Mouse (Mus musculus) limb, embryonic 14.5 days (tissue): Measurements from ENCODE around the gene Cyp17a1. TPM values are rescaled to one million over a fixed set of nuclear protein-coding genes. Genes with fewer than 3 reads are reported as not detected.

Experiments
- ATAC-seq: fragments of 200-750 bp; cut with Nextera tagmentation; 2 replicates; pipeline ENCODE4 v1.8.0; 2017; ENCODE audit warnings: low read depth, moderate number of reproducible peaks, moderate TSS enrichment; ENCODE audit not compliant: low FRiP score
- DNase-seq: peaks from one replicate; pipeline ENCODE4 v3.0.0-alpha.2; 2015; ENCODE audit warnings: low spot score
- H3K27ac ChIP-seq: fragments of 300-500 bp; sonication (generic); replicated peaks from 2 replicates; pipeline ENCODE4 v1.5.1; 2014; ENCODE audit warnings: low read depth, mild to moderate bottlenecking, low read length, moderate library complexity, mixed read lengths
- H3K27me3 ChIP-seq: fragments of 300-500 bp; sonication (generic); 2 replicates; pipeline ENCODE4 v1.6.1; 2014; ENCODE audit warnings: low read length, mixed read lengths; ENCODE audit not compliant: control insufficient read depth, insufficient read depth
- H3K36me3 ChIP-seq: fragments of 300-500 bp; sonication (generic); 2 replicates; pipeline ENCODE4 v1.6.1; 2014; ENCODE audit warnings: mild to moderate bottlenecking, low read length, moderate library complexity, mixed read lengths; ENCODE audit not compliant: control insufficient read depth, insufficient read depth
- H3K4me1 ChIP-seq: fragments of 300-500 bp; sonication (generic); 2 replicates; pipeline ENCODE4 v1.6.1; 2014; ENCODE audit warnings: antibody characterized with exemption, low read length, mixed read lengths; ENCODE audit not compliant: control insufficient read depth, insufficient read depth
- H3K4me2 ChIP-seq: fragments of 300-500 bp; sonication (generic); replicated peaks from 2 replicates; pipeline ENCODE4 v1.6.1; 2014; ENCODE audit warnings: low read depth, mild to moderate bottlenecking, low read length, moderate library complexity; ENCODE audit not compliant: severe bottlenecking
- H3K4me3 ChIP-seq: fragments of 300-500 bp; sonication (generic); replicated peaks from 2 replicates; pipeline ENCODE4 v1.5.1; 2014; ENCODE audit warnings: low read length
- H3K9ac ChIP-seq: fragments of 300-500 bp; sonication (generic); 2 replicates; pipeline ENCODE4 v1.6.1; 2014; ENCODE audit warnings: mild to moderate bottlenecking, low read depth, low read length, moderate library complexity; ENCODE audit not compliant: severe bottlenecking
- H3K9me3 ChIP-seq: fragments of 300-500 bp; sonication (generic); 2 replicates; pipeline ENCODE4 v1.6.1; 2016; ENCODE audit warnings: low read length; ENCODE audit not compliant: control insufficient read depth
- POLR2A ChIP-seq: fragments of 200-500 bp; IDR thresholded peaks from 2 replicates; pipeline ENCODE4 v1.8.0; 2012; ENCODE audit warnings: inconsistent platforms, mild to moderate bottlenecking, moderate library complexity, borderline replicate concordance; ENCODE audit not compliant: insufficient read depth, insufficient read length; ENCODE audit errors: extremely low read depth
- WGBS: fragments of 180-500 bp; shearing (Covaris S2); extraction: QIAGEN DNeasy Blood & Tissue Kit; methylation state at CpG from one replicate; pipeline ENCODE4 v1.1.7; 2014; 5-methylcytosine and 5-hydroxymethylcytosine counted together
- polyA plus RNA-seq, 2 experiments: library from polyadenylated mRNA; depleted of rRNA in 1 of 2; stranded (reverse) in 1 of 2; unstranded in 1 of 2; fragments of >200 nt; fragmentation: Nextera tagmentation in 1 of 2; extraction: Ambion mirVana in 1 of 2; gene quantifications; 2 replicates each; pipeline versions ENCODE4 v1.2.1 to v1.2.3; 2012 to 2014

Gene Cyp17a1
- polyA plus RNA-seq, 2 experiments, result 0.20 to 0.23 TPM

DNA sequence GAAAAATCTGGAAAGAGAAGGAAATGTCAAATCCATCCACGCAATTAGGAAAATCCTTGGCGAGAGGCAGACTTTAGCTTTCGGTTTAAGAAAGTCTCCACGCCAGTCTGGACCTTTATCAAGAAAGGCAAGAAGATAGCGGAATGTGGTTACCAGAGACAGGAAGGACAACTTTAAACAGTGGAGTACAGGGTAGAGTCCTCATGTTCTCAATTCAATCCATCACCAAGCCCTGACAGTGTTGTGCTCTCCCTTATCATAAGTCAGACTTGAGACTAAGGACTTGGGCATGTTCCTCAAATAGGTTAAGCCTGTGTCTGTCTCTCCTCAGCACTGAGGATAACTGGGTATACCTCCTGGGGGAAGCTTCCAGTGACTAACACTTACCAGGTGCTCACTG lies 3.2 kb downstream of the Cyp17a1 start:
- WGBS, result 82% methylated on average over 5 of the region's 5 CpGs
- no peak overlapping the region for H3K9ac ChIP-seq
- no peak overlapping the region for H3K27ac ChIP-seq
- ATAC-seq (no peak), DNase-seq (no peak)
- no peaks in the 10 kb centered on the region for H3K36me3 ChIP-seq
- no peaks in the 10 kb centered on the region for H3K27me3 ChIP-seq
- no peak overlapping the region for H3K4me2 ChIP-seq
- 0 out of 2 replicates have a peak, but pooled peaks cover 6% of the 10 kb centered on the region for H3K4me1 ChIP-seq
- TF ChIP-seq POLR2A, result no peak
- H3K9me3 ChIP-seq, result no peaks in the 10 kb centered on the region
- no peak overlapping the region for H3K4me3 ChIP-seq

DNA sequence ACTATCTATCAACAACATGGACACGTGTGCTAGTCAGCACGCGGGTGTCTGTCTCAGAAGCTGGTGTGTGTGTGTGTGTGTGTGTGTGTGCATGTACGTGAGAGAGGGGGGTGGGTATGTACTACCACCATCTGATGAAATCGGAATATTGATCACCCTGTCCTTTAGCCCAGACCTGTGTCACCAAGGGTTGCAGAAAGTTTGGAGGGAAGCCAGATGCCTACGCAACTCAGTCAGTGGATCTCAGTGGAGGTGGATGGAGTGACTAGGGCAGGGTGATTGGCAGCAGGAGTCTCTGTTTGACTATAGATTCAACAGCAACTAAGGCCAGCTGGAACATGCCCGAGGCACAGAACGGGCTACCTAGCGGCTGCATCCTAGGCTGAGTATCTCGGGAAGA lies 4.7 kb downstream of the Cyp17a1 start:
- Histone ChIP-seq H3K27ac (no peak overlapping the region), H3K4me3 (no peak overlapping the region), H3K27me3 (no peaks in the 10 kb centered on the region), H3K36me3 (no peaks in the 10 kb centered on the region), H3K9ac (no peak overlapping the region), H3K4me2 (no peak overlapping the region), H3K4me1 (0 out of 2 replicates have a peak, but pooled peaks cover 6% of the 10 kb centered on the region), H3K9me3 (no peaks in the 10 kb centered on the region)
- DNase-seq (no peak), ATAC-seq (no peak)
- no peak for TF ChIP-seq POLR2A
- 82% methylated on average over 10 of the region's 10 CpGs for WGBS

DNA sequence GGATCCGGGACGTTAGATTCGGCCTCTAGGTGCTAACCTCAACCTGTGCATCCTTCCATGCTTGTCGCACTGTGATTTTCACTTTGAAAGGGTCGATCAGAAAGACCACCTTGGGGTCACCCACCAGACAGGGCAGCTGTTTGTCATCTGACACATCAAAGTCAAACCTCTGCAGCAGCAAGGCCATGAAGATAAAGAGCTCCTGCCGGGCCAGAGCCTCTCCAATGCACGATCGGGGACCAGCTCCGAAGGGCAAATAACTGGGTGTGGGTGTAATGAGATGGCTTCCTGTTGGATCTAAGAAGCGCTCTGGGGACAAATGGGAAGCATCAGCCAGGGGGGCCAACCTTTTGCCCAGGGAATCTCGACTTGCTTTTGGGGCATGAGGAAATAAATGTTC lies 5.7 kb downstream of the Cyp17a1 start:
- H3K4me1 ChIP-seq, result 0 out of 2 replicates have a peak, but pooled peaks cover 6% of the 10 kb centered on the region
- H3K36me3 ChIP-seq, result no peaks in the 10 kb centered on the region
- no peak for TF ChIP-seq POLR2A
- H3K9ac ChIP-seq, result no peak overlapping the region
- no peak overlapping the region for H3K4me2 ChIP-seq
- no peak overlapping the region for H3K27ac ChIP-seq
- ATAC-seq, result no peak
- no peak for DNase-seq
- WGBS, result 41% methylated on average over 11 of the region's 11 CpGs
- no peaks in the 10 kb centered on the region for H3K27me3 ChIP-seq
- no peak overlapping the region for H3K4me3 ChIP-seq
- H3K9me3 ChIP-seq, result no peaks in the 10 kb centered on the region

DNA sequence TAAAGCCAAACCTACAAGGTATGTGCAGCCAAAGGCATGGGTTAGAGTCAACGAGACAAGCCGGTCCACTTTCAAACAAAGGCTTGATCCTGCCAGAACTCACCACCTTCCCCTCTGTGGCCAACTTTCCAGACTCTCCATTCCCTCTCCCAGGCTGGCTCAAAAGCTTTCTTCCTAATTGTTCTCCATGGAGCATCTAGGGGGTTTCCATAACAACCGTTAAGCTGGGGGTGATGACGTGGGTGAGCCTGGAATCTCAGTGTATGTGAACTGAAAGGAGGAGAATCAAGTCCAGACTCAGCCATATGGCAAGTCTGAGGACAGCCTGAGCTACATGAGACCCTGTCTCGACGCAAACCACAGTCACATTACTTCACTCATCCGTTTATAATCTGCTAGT lies 7.5 kb downstream of the Cyp17a1 start:
- Histone ChIP-seq H3K9ac (no peak overlapping the region), H3K27me3 (no peaks in the 10 kb centered on the region), H3K36me3 (no peaks in the 10 kb centered on the region), H3K27ac (no peak overlapping the region), H3K4me1 (0 out of 2 replicates have a peak, but pooled peaks cover 6% of the 10 kb centered on the region), H3K4me3 (no peak overlapping the region), H3K9me3 (no peaks in the 10 kb centered on the region), H3K4me2 (no peak overlapping the region)
- 56% methylated on average over 7 of the region's 7 CpGs for WGBS
- ATAC-seq (no peak), DNase-seq (no peak)
- TF ChIP-seq POLR2A, result no peak

DNA sequence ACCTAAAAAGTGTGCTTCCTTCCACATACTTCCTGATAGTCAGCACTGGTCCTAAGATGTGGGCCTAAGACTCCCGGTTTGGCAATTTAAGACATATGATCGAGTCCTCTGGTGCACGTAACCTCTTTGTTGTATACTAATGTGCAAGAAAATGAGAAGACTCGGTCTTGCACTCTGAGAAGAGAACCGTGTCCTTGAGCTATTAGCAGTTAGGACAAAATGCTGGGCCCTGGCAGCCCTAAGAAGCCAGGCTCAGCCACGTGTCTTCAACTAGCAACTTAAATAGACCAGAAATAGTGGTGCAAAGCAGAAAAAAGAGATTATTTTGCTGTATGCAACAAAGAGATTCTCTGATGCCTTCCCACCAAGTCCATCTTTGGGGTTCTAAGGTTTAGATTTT lies 10.2 kb downstream of the Cyp17a1 start:
- ATAC-seq, result no peak
- H3K4me3 ChIP-seq, result no peak overlapping the region
- no peak overlapping the region for H3K4me2 ChIP-seq
- 0 out of 2 replicates have a peak, but pooled peaks cover 6% of the 10 kb centered on the region for H3K4me1 ChIP-seq
- no peaks in the 10 kb centered on the region for H3K9me3 ChIP-seq
- WGBS, result 81% methylated on average over 6 of the region's 6 CpGs
- no peak for DNase-seq
- no peaks in the 10 kb centered on the region for H3K36me3 ChIP-seq
- H3K9ac ChIP-seq, result no peak overlapping the region
- TF ChIP-seq POLR2A, result no peak
- no peak overlapping the region for H3K27ac ChIP-seq
- no peaks in the 10 kb centered on the region for H3K27me3 ChIP-seq

DNA sequence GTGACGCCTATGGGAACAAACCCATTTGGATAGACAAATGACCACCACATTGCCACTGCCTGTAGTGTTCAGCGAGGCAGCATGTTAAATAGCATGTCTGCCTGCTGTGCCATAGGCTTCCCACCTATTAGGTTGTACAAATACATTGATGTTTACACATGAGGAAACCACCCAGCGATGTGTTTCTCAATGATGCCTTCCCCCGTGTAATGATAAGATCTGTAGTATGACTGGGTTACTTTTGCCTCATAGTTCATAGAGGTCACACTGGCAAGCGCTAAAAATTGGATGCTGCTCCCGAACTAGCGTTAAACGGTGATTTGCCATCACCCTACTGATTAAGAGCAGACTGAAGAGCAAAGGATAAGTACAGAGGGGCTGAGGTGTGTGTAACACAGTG lies 10.8 kb downstream of the Cyp17a1 start:
- H3K9ac ChIP-seq, result no peak overlapping the region
- H3K36me3 ChIP-seq, result 0 out of 2 replicates have a peak, but pooled peaks cover 2% of the 10 kb centered on the region
- H3K4me1 ChIP-seq, result 0 out of 2 replicates have a peak, but pooled peaks cover 6% of the 10 kb centered on the region
- H3K9me3 ChIP-seq, result no peaks in the 10 kb centered on the region
- no peak overlapping the region for H3K27ac ChIP-seq
- no peak for DNase-seq
- TF ChIP-seq POLR2A, result no peak
- WGBS, result 84% methylated on average over 8 of the region's 8 CpGs
- no peaks in the 10 kb centered on the region for H3K27me3 ChIP-seq
- H3K4me3 ChIP-seq, result no peak overlapping the region
- H3K4me2 ChIP-seq, result no peak overlapping the region
- ATAC-seq, result no peak
